Mouse (Mus musculus): Measurements from ENCODE around the gene Riox2.

GRCm38 (mm10) chr16:59487975-59488548 is 16.5 kb downstream of the Riox2 start:
- no peak for TF ChIP-seq CTCF (IDR thresholded peaks at IDR 0.05; ENCODE audit: borderline replicate concordance, insufficient read depth, low read depth, low read length)
- TF ChIP-seq POLR2A (IDR thresholded peaks at IDR 0.05; ENCODE audit: borderline replicate concordance, insufficient read depth, low read length) = no peak

All from cerebellum, adult 2 months (tissue).